Mouse (Mus musculus) cerebellum, postnatal 14 days (tissue): ENCODE measurements around the gene Traf3ip2.

Source experiments
- DNase-seq, 2 experiments: peaks; one replicate each; pipeline ENCODE4 v3.0.0; 2021; ENCODE audit warnings: mixed read lengths in 2 of 2

Gene Traf3ip2

DNA sequence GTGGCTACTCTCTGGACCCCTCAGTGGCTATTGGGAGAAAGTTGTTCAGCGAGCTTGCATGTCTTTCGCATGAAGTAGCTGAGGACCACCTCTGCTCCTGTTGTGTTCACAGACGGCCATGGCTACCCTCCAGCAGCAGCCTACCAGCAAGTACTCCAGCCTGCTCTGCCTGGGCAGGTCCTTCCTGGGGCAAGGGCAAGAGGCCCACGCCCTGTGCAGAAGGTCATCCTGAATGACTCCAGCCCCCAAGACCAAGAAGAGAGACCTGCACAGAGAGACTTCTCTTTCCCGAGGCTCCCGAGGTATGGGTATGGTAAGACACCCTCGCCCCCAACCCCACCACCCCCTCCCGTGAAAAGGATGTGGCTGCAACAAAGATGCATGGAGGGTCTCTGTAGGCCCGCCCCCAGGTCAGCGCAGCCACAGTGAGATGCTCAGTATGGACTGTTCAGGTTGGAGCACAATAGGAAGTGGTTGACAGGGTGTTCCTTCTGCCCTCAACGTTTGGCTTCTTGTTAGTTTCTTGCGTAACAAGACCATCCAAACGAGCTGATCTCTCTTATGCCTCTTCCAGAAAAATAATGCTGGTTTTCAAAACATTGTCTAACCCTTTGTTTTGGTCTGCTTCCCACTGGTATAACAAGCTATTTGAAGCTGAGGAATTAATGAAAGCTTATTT, 21.8 kb downstream of the Traf3ip2 start:
- no peak for DNase-seq

DNA sequence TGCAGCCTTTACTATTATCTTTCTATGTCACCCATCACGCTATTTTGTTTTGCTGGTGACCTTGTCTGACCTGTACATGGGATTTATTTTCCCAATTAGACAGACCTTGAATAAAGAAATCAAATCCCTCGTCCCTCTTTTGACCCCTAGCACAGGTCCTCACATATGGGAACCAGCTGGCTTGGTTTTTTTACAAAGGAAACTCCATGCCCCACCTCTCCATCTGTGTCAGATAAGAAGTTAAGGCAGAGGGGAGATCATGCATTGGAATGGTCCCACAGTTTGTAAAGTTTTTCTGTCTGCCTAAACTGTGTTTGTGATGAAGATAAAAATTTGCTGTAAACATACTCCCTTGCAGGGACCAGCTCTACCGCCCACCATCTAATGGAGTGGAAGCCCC, 26.1 kb downstream of the Traf3ip2 start:
- DNase-seq = no peak

DNA sequence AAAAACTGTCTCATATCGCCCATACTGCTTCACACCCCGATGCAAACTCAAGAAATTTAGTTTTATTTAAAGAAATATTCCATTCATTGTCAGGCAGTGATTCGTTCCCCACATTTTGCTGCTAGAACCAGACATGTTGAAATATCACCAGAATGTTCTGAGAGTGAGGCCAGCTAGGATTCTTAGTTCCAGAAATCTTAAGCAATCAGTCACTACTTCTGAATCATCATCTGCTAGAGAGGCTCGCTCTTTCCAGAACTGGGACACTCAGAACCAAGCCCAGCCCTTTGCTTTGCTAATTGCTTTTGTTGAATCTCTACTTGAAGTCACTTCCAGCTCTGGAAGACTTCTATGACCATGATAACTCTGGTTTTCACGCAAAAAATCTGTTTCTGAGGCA, 27.0 kb downstream of the Traf3ip2 start:
- no peak for DNase-seq

DNA sequence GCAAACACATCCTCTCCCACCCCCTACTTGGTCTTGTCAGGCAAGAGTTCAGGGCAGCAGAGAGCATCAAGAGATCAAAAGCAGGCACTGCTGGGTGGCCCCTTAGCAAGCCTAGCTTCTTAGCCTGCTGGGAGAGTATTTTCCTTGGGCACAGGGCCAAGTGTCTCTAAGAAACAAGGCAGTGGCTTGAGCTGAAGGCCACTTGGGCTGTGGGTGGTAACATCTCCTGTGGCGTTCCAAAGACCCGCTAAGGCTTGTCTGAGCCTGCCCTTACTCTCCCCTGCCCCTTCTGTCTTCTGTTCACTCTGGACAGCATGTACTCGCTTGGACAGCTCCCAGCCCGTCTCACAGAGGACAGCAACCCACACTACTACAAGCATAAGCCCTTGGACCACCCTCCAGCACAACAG, 28.1 kb downstream of the Traf3ip2 start:
- DNase-seq = peak; percentile 49 to 59

DNA sequence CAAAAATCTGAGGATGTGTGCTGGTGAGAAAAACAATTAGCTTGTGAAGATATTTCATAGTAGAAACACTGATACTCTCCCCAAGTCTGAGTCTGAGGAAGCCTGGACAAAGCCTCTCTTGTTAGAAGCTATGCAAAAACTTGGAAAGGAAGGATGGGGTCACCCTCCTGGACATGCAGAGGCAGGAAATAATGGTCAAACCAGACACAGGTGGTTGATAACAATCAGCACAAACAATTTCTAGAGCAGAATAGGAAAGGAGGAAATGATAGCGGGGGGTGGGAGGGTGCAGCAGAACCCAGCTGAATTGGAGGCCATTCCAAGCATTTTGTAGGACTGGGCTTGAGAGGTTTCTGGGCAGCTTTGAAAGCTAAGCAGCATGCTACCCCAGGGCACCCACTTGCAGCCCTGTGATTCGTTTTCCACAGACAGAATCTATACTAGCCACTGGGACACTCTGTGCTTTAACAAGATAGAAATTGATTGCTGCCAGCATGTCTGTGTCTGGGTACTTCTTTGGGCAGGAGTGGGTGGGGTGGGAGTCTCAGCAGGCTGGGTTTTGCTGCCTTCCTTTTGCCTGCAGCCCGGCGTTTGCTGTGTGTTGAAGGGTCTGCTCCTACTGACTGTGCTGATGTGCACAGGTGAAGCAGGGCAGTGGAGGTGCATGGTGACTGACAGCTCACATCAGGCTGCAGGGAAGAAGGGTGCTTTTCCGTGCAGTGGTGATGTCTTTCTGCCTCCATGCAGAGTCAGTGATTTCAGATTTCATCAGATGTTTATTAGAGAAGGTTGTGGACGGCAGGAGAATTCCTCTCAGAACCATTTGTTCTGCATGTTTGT, 33.3 kb downstream of the Traf3ip2 start:
- peak; percentile 43 to 50 for DNase-seq

DNA sequence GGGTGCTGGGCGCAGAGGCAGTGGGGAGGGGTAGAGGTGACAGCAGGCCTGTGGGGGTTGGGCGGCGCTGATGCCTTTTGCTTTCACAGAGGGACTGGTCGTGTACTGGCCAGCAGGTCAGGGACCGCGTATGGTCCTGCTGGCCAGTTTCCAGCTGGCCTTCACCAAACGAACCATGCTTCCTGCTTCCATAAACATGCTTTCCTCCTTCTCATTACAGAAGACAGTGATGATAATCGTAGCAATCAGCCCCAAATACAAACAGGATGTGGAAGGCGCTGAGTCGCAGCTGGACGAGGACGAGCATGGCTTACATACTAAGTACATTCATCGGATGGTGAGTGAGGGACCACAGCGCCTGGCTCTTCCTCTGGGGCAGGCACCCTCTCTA, 33.9 kb downstream of the Traf3ip2 start:
- peak; percentile 92 to 94 for DNase-seq

DNA sequence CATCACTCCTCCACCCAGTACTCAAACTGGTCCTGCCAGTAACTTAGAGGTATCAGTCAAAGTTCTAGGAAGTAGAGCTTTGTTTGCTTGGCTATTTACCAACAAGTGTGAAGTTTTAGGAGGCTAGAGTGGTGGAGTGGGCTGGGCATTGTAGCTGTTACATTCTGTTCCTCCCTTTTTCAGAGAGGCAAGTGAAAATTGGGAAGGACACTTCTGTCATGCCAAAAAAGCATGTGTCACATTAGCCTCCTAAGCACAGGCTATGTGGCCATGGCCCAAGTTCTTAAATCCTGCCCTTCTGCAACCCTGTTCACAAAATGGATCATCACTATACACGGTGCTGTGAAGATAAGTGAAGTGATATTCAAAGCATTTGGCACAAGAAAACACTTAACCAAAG, 34.4 kb downstream of the Traf3ip2 start:
- peak; percentile 46 to 57 for DNase-seq

DNA sequence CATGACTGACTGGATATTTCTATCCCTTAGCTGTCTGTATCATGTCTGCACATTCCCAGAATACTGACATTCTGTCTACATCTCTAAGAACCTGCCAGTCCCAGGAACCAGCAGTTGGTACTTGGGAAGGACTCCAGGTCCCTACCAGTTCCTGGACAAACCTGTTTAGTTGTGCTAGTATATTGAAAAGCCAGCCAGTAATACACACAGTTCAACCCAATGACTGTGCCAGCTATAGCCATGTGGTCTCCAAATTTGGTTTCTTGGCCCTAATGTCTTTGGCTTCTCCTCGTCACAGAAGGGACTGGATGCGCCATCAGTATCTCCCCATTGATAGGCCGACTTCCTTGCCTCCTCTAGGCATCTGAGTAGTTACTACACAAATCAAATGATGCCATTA, 35.5 kb downstream of the Traf3ip2 start:
- DNase-seq = peak; percentile 71 to 90

DNA sequence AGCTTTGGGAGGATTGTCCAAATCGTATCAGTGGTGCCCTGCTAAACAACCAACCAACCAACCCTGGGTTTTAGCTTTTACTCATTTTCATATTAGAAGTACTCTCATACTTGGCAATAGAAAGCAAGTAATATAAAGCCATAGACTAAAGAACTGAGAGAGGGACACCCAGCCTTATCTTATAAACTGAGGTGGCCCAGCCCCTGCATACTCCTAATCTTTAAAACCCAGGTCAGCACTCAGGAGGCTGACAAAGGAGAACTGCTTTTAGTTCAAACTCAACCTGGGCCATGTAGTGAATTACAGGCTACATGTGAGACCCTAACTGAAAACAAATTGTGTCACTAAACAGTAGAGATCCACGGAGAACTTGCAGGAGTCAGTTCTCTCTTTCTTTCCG, 36.8 kb downstream of the Traf3ip2 start:
- DNase-seq = no peak

DNA sequence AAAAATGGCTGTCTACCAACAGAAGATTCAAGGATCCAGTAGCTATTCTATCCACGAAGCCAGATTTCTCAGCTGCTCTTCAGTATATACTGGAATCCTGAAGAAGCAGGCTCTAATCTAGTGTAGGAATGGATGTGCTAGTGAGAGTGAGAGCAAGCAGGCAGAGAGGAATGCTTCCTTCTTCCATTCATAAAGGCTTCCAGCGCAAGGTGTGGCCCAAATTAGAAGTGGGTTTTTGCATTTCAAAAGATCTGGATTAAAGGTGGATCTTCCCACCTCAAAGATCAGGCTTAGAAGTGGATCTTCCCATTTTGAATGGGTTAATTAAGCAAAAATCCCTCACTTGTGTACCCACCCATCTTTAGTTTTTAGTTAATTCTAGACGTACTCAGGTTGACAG, 37.6 kb downstream of the Traf3ip2 start:
- DNase-seq = no peak

DNA sequence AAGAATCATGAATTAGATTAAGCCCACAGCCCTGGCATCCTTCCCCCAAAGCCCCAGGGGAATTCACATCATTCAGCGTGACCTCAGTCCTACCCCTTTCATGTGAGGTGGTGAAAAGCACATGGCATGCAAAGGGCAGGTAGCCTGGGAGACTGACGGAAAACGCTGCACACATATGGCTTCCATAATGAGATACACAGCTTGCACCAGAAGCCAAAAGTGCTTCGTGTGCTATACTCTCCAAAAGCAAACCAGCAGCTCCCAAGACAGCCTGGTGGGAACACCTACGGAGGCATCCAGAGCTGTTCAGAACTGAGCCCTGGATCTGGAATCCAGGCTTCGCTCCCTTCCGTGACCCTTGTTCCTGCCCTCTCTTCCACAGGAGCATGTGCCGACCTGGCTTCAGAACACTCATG, 41.3 kb downstream of the Traf3ip2 start:
- DNase-seq = no peak

DNA sequence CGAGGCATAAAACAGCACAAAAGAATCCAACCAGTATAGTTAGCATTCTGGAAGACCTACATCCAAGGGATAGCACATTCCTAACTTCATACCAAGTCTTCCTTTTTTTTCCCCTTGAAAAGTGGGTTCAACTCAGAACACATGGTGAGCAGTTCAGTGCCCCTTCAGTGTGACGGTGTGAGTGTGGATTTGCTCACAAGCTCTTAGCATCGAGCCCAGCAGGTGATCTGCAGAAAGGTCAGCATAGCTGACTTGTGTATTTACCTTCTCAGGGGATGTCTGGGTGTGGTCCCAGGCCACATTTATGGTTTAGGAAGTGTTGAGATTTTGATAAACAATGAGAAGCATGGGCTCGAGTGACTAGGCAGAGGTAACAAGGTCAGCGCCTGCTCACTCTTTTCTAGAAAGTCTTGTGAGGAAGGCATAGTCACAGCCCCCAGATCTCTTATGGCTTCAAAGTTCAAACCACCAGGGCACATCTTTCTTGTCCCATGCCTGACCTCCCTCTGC, 46.2 kb downstream of the Traf3ip2 start:
- DNase-seq = no peak

DNA sequence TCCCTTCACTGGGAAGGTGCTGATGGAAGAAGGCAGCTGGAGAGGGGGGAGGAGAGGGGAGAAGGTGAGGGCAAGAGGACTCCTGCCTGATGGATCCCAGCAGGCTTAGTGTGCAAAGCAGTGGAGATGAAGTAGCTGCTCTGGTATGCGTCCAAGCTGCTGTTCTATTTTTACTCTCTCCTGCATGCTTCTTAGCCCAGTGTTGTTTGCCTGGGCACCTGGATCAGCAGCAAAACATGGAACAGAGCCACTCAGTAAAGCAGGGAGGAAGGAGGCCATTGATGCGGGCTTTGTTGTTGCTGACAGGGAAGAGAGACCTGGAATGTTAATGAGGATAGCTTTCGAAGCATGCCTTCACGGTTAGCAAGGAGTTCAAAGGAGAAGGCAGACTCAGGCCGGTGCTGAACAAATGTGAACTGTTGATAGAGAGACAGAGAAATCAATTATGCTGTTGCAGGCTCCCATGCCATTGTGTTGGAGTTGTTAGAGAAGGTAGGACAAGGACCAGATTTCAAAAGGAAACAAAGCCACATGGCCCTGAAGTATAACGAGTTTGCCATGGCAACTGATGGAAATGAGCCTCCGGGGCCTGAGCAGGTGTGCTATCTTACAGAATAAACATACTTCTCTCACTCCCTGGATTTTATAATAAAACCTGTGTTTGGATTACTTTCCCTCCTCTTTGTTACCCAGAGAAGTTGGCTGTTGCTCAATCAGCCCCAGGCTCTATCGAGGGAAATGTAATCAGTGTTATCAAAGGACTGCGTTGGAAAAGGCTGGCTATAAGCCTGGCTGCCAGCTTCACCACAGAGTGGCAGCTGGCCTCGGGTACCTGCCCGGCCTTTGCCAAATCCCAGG, 46.9 kb downstream of the Traf3ip2 start:
- DNase-seq = peak; percentile 73

DNA sequence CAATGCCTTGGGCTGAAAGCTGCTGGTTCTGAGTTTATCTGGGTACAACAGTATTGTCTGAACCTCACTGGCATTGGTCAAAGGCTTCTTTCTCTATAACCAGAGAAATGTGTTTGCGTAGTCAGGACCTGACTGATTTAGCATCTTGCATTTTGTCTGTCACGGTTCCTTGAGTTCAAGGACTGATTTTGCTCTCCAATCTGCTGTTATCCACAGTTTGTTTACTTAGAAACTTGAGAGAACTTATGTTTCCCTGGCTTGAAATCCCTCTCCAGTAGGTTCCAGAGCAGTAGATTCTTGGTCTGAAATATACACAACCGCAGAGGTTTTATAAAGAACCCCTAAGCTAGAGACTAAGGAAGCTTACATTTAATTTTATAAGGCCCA, 47.5 kb downstream of the Traf3ip2 start:
- DNase-seq = no peak

DNA sequence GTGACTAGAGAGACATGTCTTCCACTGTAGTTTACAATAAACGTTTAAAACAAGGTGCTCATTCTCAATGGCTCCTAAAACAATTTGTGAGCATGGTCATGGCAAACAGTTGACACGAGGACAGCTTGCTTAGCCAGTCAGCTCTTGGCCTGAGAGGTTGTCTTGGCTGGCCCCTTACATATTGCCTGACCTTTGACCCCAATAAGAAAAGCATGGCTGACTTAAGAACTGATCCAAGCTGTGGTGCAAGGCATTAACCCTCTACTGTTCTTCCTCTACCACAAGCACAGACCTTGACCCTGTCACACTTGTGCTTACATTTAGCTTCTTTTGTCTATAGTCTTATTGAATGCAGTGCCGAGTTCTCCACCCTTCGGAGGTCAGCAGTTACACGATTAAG, 48.0 kb downstream of the Traf3ip2 start:
- no peak for DNase-seq

DNA sequence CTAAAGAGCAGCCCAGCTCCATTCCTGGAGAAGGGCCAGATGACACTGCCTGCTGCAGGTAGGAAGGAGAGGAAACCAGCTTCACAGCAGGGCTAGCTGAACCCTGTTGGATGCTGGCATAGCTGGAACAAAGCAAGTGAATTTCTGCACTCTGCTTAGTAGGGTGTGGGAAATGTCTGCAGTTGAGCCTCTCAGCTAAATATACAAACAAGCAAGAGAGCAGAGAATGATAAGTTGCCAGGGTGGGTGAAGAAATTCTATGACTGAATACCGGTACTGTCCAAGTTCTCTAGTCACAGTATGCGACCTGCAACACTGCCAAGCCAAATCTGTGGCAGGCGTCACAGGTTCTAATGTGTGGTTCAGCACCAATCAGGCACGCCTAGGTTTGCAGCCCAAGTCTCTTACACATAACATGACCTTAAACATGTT, 52.4 kb downstream of the Traf3ip2 start:
- peak; percentile 80 to 87 for DNase-seq

DNA sequence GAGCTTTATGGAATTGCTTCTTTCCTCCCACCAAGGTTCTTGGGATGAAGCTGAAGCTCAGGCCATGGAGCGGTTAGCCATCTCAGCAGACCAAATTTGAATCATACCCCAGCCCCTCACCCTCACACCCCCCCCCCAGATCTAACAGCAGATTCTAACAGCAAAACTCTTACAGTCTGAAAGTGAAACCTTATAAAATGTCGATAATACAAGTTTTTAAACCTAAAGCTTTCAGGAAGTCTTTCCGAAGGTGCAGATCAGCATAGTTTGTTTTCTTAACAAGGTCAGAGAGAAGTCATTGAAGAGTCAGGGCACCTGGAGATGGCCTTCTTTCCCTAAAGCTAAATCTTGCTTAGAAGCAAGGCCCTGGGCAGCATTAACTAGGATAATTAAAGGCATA, 53.3 kb downstream of the Traf3ip2 start:
- DNase-seq = no peak

DNA sequence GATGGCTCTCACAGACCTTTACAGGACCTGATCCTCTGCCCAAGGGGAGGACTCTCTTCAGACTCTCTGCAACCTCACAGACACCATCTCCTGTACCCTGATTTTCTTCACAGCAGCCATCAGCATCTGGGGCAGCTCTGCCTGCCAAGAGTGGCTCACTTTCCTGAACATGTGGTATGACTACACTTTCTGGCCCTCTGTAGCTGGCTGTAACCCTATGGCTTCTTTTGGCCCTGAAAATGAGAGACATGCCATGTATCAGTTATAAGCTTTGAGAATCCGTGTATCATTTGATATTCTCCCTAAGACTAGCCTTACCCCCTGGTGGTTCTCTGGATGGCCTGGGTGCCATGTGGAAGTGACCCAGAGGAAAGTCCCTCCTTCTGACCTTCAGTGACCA, 58.7 kb downstream of the Traf3ip2 start:
- DNase-seq = no peak

DNA sequence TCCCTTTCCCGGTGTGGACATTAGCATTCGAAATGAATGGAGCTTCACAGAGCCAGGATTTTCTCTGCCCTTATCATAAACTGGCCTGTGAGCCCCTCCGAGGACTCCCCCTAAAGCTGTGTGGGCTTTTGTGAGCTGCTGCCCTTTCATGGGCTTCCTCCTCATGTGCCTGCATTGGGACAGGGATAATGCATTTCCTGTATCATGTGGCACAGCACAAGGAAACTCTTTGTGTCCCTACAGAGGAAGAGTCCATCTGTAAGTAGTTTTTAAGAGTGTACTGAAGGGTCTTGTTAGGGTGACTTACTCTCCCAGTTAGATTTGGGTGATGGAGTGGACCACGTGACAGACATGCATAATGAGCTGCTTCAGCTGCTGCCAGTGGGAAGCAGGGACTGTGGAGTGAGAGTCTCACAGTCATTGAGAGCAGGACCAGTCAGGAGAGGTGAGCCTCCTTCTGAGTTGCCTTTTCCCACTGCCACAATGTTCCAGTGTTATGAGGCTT, 59.9 kb downstream of the Traf3ip2 start:
- DNase-seq = no peak

DNA sequence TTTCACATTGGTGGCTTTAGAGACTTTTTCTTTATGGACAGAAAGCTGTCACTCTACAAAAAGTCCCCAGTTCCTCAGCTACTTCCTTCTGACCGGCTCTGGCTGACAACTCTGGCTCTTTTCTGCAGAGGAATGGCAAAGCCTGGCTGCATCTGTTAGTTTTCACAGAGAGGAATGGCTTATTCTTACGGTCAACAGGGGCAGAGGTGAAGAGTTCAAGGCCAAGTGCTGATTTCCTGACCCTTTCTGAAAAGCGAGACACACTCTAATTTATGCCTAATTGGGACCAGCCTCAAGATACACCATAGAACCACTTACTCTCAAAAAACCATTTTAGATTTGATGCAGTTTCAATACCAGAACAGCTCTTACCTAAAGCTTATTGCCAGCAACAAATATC, 61.4 kb downstream of the Traf3ip2 start:
- DNase-seq = no peak

DNA sequence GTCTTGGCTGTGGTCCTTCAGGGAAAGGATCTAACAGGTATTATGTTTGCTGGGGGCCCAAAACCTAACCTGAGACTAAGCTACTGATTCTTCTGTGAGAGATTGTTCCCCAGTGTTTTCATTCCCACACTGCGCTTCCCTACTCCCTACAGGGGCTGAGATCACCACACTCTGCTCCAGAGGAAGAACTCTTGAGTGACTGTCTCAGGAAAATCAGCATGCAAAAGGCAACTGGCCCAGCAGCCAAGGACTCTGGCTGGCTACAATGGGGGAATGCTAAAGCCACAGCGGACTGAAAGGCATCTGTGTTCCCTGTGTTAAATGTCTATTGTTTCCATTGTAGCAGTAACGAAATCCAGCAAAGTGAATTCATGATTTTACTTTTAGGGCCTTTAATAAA, 62.0 kb downstream of the Traf3ip2 start:
- DNase-seq = no peak

DNA sequence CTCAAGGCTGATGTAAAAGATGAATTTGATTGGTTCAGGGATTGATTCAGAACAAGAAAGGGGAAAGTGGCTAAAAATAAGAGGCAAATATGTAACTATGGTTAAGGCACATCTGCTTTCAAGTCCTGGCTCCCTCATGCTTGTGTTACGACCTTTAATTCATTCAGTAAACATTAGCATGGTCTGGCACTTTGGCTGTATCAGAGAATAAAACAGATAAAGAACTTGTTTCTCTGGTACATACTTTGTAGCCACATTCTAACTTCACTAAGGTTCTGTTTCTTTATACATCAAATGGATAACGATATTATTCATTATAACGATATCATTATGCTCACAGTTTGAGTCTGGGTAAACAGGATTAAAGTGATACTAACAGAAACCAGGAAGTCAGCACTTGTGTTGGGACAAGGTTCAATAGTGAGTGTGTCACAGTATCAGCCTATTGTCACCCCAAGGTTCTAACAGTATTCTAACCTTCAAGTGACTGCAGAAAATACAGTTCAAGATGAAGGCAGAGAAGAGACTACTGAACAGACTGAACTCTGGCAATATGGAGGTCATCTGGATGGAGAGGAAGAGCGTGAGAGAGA, 65.6 kb downstream of the Traf3ip2 start:
- no peak for DNase-seq

DNA sequence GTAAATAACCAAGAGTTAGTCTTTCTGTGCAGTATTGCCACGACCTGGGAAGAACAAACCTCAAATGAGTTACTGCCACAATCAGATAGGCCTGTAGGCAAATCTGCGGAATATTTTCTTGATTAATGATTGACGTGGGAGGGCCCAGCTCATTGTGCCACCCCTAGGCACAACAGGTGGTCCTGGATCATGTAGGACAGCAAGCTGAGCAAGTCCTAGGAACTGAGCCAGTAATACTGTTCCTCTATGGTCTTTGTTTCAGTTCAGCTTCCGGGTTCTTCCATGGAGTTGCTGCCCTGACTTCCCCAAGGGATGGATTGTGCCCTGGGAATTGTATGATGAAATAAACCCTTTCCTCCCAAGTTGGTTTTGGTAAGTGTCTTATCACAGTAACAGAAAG, 68.3 kb downstream of the Traf3ip2 start:
- no peak for DNase-seq
